11 mouse cellular contexts compared by ENCODE assay signal in the genomic region with DNA sequence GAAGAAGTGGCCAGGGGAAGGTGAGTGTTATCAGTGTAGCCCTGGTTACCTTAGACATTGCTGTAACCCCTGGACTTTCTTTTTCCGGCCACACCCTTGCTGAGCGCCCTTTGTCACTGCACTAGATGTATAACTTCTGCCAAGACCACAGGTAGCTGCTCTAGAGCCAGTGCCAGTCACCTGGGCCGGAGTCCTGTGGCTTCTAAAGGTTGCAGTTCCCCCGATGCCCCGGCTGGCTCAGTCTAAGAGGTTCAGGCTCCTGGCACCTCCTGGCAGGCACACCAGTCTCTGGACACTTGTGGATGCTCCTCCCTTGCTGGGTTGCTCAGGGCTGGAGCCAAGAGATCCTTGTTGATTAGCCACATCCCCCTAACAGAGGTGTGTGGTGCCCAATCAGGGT. TPM values are rescaled to one million over a fixed set of nuclear protein-coding genes. Genes with fewer than 3 reads are reported as not detected.
A peak's percentile ranks its signal among the peaks of the same experiment; 100 is the strongest.
DNase-seq lines count a peak whose midpoint lies in the region; ATAC-seq and TF ChIP-seq lines count a peak whose summit lies in the region.
"Had no signal": no experiment of that assay in that cellular context is flagged by ENCODE, and none has a peak within 500 bp of the region (broad histone marks: within the 10 kb centered on the region; RNA-seq: fewer than 3 reads in every experiment).

A gene (minus strand): TSS at position 225 of the 400 bp plus-strand sequence.

- no peaks in the 10 kb centered on the region for H3K9me3 ChIP-seq in heart, embryonic 12.5 days (replicated peaks)
- H3K9me3 ChIP-seq in limb, embryonic 13.5 days = no peaks in the 10 kb centered on the region
- H3K9me3 ChIP-seq in stomach, embryonic 15.5 days = no peaks in the 10 kb centered on the region
- H3K9me3 ChIP-seq in forebrain, embryonic 16.5 days (ENCODE audit: control insufficient read depth, low read length) = no peaks in the 10 kb centered on the region
- H3K9me3 ChIP-seq: embryonic facial prominence, embryonic 12.5 days; hindbrain, embryonic 10.5 days had no signal

- no peaks in the 10 kb centered on the region for H3K36me3 ChIP-seq in heart, embryonic 12.5 days
- H3K36me3 ChIP-seq in spleen, adult 2 months (ENCODE audit: control insufficient read depth, insufficient read depth, low read length) = peaks cover 5% of the 10 kb centered on the region
- no peaks in the 10 kb centered on the region for H3K36me3 ChIP-seq in limb, embryonic 13.5 days
- no peaks in the 10 kb centered on the region for H3K36me3 ChIP-seq in stomach, embryonic 15.5 days
- H3K36me3 ChIP-seq in forebrain, embryonic 16.5 days (ENCODE audit: control insufficient read depth, insufficient read depth) = no peaks in the 10 kb centered on the region
- H3K36me3 ChIP-seq: embryonic facial prominence, embryonic 12.5 days; hindbrain, embryonic 10.5 days had no signal

- WGBS in heart, embryonic 12.5 days = 86% methylated on average over 5 of the region's 5 CpGs
- WGBS in spleen, adult 2 months = 46% methylated on average over 5 of the region's 5 CpGs
- 89% methylated on average over 5 of the region's 5 CpGs for WGBS in limb, embryonic 13.5 days
- WGBS in stomach, embryonic 15.5 days = 77% methylated on average over 5 of the region's 5 CpGs
- 92% methylated on average over 5 of the region's 5 CpGs for WGBS in forebrain, embryonic 16.5 days

- peak within 1 kb of the TSS; percentile 49 for H3K4me2 ChIP-seq in heart, embryonic 12.5 days
- peak within 1 kb of the TSS; percentile 12; the same call in 1 of the 2 replicates for H3K4me2 ChIP-seq in limb, embryonic 13.5 days (replicated peaks)
- peak within 1 kb of the TSS; percentile 42 for H3K4me2 ChIP-seq in stomach, embryonic 15.5 days
- no peak within 1 kb of the TSS for H3K4me2 ChIP-seq in forebrain, embryonic 16.5 days (ENCODE audit: low read length)
- H3K4me2 ChIP-seq: embryonic facial prominence, embryonic 12.5 days had no signal

- H3K4me1 ChIP-seq in heart, embryonic 12.5 days (replicated peaks) = peaks cover 50% of the 10 kb centered on the region
- peaks cover 33% of the 10 kb centered on the region for H3K4me1 ChIP-seq in spleen, adult 2 months (ENCODE audit: control insufficient read depth, insufficient read depth, insufficient read length)
- H3K4me1 ChIP-seq in limb, embryonic 13.5 days = 0 out of 2 replicates have a peak, but pooled peaks cover 8% of the 10 kb centered on the region
- H3K4me1 ChIP-seq in stomach, embryonic 15.5 days = peaks cover 27% of the 10 kb centered on the region
- no peaks in the 10 kb centered on the region for H3K4me1 ChIP-seq in forebrain, embryonic 16.5 days (replicated peaks; ENCODE audit: control insufficient read depth, insufficient read depth, low read length)
- H3K4me1 ChIP-seq: embryonic facial prominence, embryonic 12.5 days had no signal

- TF ChIP-seq POLR2A in spleen, adult 2 months (IDR thresholded peaks at IDR 0.05; ENCODE audit: low read depth, low read length) = no peak

- DNase-seq in heart, adult 18-20 months = no peak
- no peak for DNase-seq in spleen, adult 2 months (ENCODE audit: low read depth in 1 of 2, low spot score in 2 of 2)
- no peak for DNase-seq in spleen, postnatal 14 days (ENCODE audit: low spot score in 2 of 2)
- no peak for DNase-seq in embryo, embryonic 9.5 days (ENCODE audit: extremely low spot score)
- DNase-seq: adrenal gland, postnatal 25 days had no signal

- no peaks in the 10 kb centered on the region; the same call in 1 of the 2 replicates for H3K27me3 ChIP-seq in heart, embryonic 12.5 days (replicated peaks)
- no peaks in the 10 kb centered on the region for H3K27me3 ChIP-seq in spleen, adult 2 months (ENCODE audit: control insufficient read depth, insufficient read depth, low read length)
- H3K27me3 ChIP-seq in limb, embryonic 13.5 days = peaks cover 19% of the 10 kb centered on the region
- H3K27me3 ChIP-seq in stomach, embryonic 15.5 days (replicated peaks) = peaks cover 2% of the 10 kb centered on the region; the same call in 1 of the 2 replicates
- peaks cover under 1% of the 10 kb centered on the region; the same call in 1 of the 2 replicates for H3K27me3 ChIP-seq in forebrain, embryonic 16.5 days (replicated peaks; ENCODE audit: control insufficient read depth, insufficient read depth, low read length)

- TF ChIP-seq CTCF in spleen, adult 2 months (IDR thresholded peaks at IDR 0.05; ENCODE audit: extremely low read depth, insufficient read depth, insufficient read length, insufficient replicate concordance) = no peak

- peak within 1 kb of the TSS; percentile 61; the same call in 1 of the 2 replicates for H3K27ac ChIP-seq in heart, embryonic 12.5 days (ENCODE audit: poor library complexity, severe bottlenecking)
- peak within 1 kb of the TSS; percentile 98 for H3K27ac ChIP-seq in spleen, adult 2 months (ENCODE audit: insufficient read depth, low read length)
- H3K27ac ChIP-seq in limb, embryonic 13.5 days = no peak within 1 kb of the TSS
- peak within 1 kb of the TSS; percentile 87 for H3K27ac ChIP-seq in stomach, embryonic 15.5 days
- H3K27ac ChIP-seq in forebrain, embryonic 16.5 days (ENCODE audit: low read length) = no peak within 1 kb of the TSS
- H3K27ac ChIP-seq: embryonic facial prominence, embryonic 12.5 days; hindbrain, embryonic 10.5 days had no signal

- no peak for ATAC-seq in heart, embryonic 12.5 days (ENCODE audit: insufficient number of reproducible peaks, low FRiP score)
- ATAC-seq in limb, embryonic 13.5 days (ENCODE audit: low FRiP score, low read depth) = no peak
- no peak for ATAC-seq in stomach, embryonic 15.5 days (ENCODE audit: insufficient read depth, low FRiP score, low read depth)
- ATAC-seq in forebrain, embryonic 16.5 days = no peak

- 0 out of 2 replicates have a peak within 1 kb of the TSS, but pooled peaks have one; percentile 1 for H3K4me3 ChIP-seq in heart, embryonic 12.5 days
- peak within 1 kb of the TSS; percentile 65 for H3K4me3 ChIP-seq in spleen, adult 2 months (ENCODE audit: extremely low read depth, insufficient read depth, insufficient read length)
- H3K4me3 ChIP-seq in limb, embryonic 13.5 days = no peak within 1 kb of the TSS
- H3K4me3 ChIP-seq in stomach, embryonic 15.5 days (replicated peaks) = peak within 1 kb of the TSS; percentile 25
- no peak within 1 kb of the TSS for H3K4me3 ChIP-seq in forebrain, embryonic 16.5 days (replicated peaks; ENCODE audit: low read length)
- H3K4me3 ChIP-seq: embryonic facial prominence, embryonic 12.5 days; hindbrain, embryonic 10.5 days had no signal

- 0 out of 2 replicates have a peak within 1 kb of the TSS, but pooled peaks have one; percentile 39 for H3K9ac ChIP-seq in heart, embryonic 12.5 days
- H3K9ac ChIP-seq in limb, embryonic 13.5 days = peak within 1 kb of the TSS; percentile 19; the same call in 1 of the 2 replicates
- no peak within 1 kb of the TSS for H3K9ac ChIP-seq in stomach, embryonic 15.5 days
- H3K9ac ChIP-seq in forebrain, embryonic 16.5 days (replicated peaks; ENCODE audit: low read depth, low read length) = no peak within 1 kb of the TSS
- H3K9ac ChIP-seq: embryonic facial prominence, embryonic 12.5 days had no signal

RNA-seq across cellular contexts. Expression of the gene that starts here (rescaled TPM):
- 2.4 and 2.6 TPM in 2 replicates for polyA plus RNA-seq in heart, embryonic 12.5 days (2016; fragmentation: Nextera tagmentation; extraction: Ambion mirVana)
- total RNA-seq in heart, adult 18-20 months (2021) = 1 to 10 TPM; 3.2 to 3.4 TPM
- polyA plus RNA-seq in spleen, adult 2 months (2012; rRNA removed) = 66.0 and 80.9 TPM in 2 replicates
- polyA plus RNA-seq in limb, embryonic 13.5 days (2015; fragmentation: Nextera tagmentation; extraction: Ambion mirVana) = 0.83 and 2.0 TPM in 2 replicates
- polyA plus RNA-seq in stomach, embryonic 15.5 days (2015; fragmentation: Nextera tagmentation; extraction: Ambion mirVana) = 15.6 and 18.7 TPM in 2 replicates
- polyA plus RNA-seq in forebrain, embryonic 16.5 days (2015; fragmentation: Nextera tagmentation; extraction: Ambion mirVana) = 0.41 and 0.47 TPM in 2 replicates

Comparison
In these comparisons a context has a peak if more than half of its experiments do, and no peak if none do; other contexts are left out.
1. H3K27ac ChIP-seq: peak in heart, embryonic 12.5 days (single experiment), spleen, adult 2 months (single experiment) and stomach, embryonic 15.5 days (single experiment); none in limb, embryonic 13.5 days (single experiment) and forebrain, embryonic 16.5 days (single experiment).
2. H3K4me3 ChIP-seq: peak in heart, embryonic 12.5 days (single experiment), spleen, adult 2 months (single experiment) and stomach, embryonic 15.5 days (single experiment); none in limb, embryonic 13.5 days (single experiment) and forebrain, embryonic 16.5 days (single experiment).
3. H3K9ac ChIP-seq: peak in heart, embryonic 12.5 days (single experiment) and limb, embryonic 13.5 days (single experiment); none in stomach, embryonic 15.5 days (single experiment) and forebrain, embryonic 16.5 days (single experiment).